Mouse (Mus musculus) midbrain, postnatal 0 days (tissue): Measurements from ENCODE around the gene Cemip2. TPM values are rescaled to one million over a fixed set of nuclear protein-coding genes. Genes with fewer than 3 reads are reported as not detected.

ENCODE experiments used
- ATAC-seq: fragments of 200-750 bp; cut with Nextera tagmentation; 2 replicates; pipeline ENCODE4 v1.8.0; 2017; ENCODE audit warnings: moderate number of reproducible peaks, mild to moderate bottlenecking, moderate TSS enrichment, moderate library complexity; ENCODE audit not compliant: low FRiP score
- DNase-seq: peaks from one replicate; pipeline ENCODE4 v3.0.0-alpha.2; 2015; ENCODE audit warnings: low spot score
- H3K27ac ChIP-seq: fragments of 300-500 bp; sonication (generic); 2 replicates; pipeline ENCODE4 v1.5.1; 2014; ENCODE audit warnings: low read depth, mild to moderate bottlenecking, low read length, mixed read lengths
- H3K27me3 ChIP-seq: fragments of 300-500 bp; sonication (generic); 2 replicates; pipeline ENCODE4 v1.6.1; 2014; ENCODE audit warnings: low read length, control low read depth, mixed read lengths; ENCODE audit not compliant: insufficient read depth
- H3K36me3 ChIP-seq: fragments of 300-500 bp; sonication (generic); 2 replicates; pipeline ENCODE4 v1.6.1; 2014; ENCODE audit warnings: low read length, control low read depth, mixed read lengths; ENCODE audit not compliant: insufficient read depth
- H3K4me1 ChIP-seq: fragments of 300-500 bp; sonication (generic); 2 replicates; pipeline ENCODE4 v1.6.1; 2014; ENCODE audit warnings: mild to moderate bottlenecking, control low read depth, antibody characterized with exemption, low read length, mixed read lengths; ENCODE audit not compliant: insufficient read depth
- H3K4me2 ChIP-seq: fragments of 300-500 bp; sonication (generic); 2 replicates; pipeline ENCODE4 v1.6.1; 2014; ENCODE audit warnings: low read depth, mild to moderate bottlenecking, low read length, mixed read lengths; ENCODE audit not compliant: poor library complexity, severe bottlenecking
- H3K4me3 ChIP-seq: fragments of 300-500 bp; sonication (generic); 2 replicates; pipeline ENCODE4 v1.5.1; 2014; ENCODE audit warnings: low read depth, mild to moderate bottlenecking, low read length, moderate library complexity
- H3K9ac ChIP-seq: fragments of 300-500 bp; sonication (generic); replicated peaks from 2 replicates; pipeline ENCODE4 v1.6.1; 2014; ENCODE audit warnings: mild to moderate bottlenecking, low read length, moderate library complexity, mixed read lengths; ENCODE audit not compliant: poor library complexity, severe bottlenecking
- H3K9me3 ChIP-seq: fragments of 300-500 bp; sonication (generic); 2 replicates; pipeline ENCODE4 v1.6.1; 2016; ENCODE audit warnings: low read length, control low read depth
- CTCF ChIP-seq: IDR thresholded peaks from 2 replicates; pipeline ENCODE4 v1.5.1; 2016; ENCODE audit warnings: antibody characterized with exemption, mild to moderate bottlenecking
- WGBS: fragments of 180-500 bp; shearing (Covaris S2); extraction: QIAGEN DNeasy Blood & Tissue Kit; methylation state at CpG from one replicate; pipeline ENCODE4 v1.1.7; 2014; 5-methylcytosine and 5-hydroxymethylcytosine counted together
- polyA plus RNA-seq: library from polyadenylated mRNA; unstranded; fragments of >200 nt; fragmentation: Nextera tagmentation; extraction: Ambion mirVana; gene quantifications from 2 replicates; pipeline ENCODE4 v1.2.1, GENCODE M21; 2015
- total RNA-seq: library from RNA; depleted of rRNA; stranded (reverse); fragments of >200 nt; gene quantifications from 2 replicates; pipeline ENCODE4 v1.2.3, GENCODE M21; 2014

Cemip2 gene
- total and polyA plus RNA-seq, 2 experiments from 2014 or later = 15.8 to 26.3 TPM

- no peak overlapping the region for H3K9ac ChIP-seq
- H3K27ac ChIP-seq = no peak overlapping the region
- ATAC-seq (no peak), DNase-seq (no peak)
- H3K36me3 ChIP-seq = no peaks in the 10 kb centered on the region
- H3K4me1 ChIP-seq = no peaks in the 10 kb centered on the region
- H3K4me2 ChIP-seq = no peak overlapping the region
- no peaks in the 10 kb centered on the region for H3K9me3 ChIP-seq
- H3K27me3 ChIP-seq = no peaks in the 10 kb centered on the region
- TF ChIP-seq CTCF = no peak
- WGBS = 88% methylated on average over 6 of the region's 6 CpGs
- H3K4me3 ChIP-seq = no peak overlapping the region
Observed at GRCm38 (mm10) chr19:21773621-21774020, 4.5 kb upstream of the Cemip2 start.

DNA sequence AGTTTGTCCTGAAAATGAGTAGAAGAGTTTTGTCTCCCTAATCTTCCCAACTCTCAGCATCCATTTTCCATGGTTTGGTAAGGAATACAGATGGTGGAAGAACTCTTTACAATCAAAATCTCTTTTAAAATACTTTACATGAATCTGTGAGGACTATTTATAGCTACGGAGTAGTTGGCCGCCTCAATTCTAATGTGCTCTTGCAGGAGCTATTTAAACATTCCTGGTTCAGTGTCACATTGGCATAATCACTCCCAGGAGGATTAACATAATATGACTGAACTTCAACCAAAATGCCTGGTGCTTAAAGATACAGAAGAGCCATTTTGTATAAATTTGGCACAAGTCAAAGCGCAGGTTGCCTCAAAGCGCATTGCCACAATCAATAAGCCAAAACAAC is 2.5 kb upstream of the Cemip2 start:
- DNase-seq (no peak), ATAC-seq (no peak)
- Histone ChIP-seq H3K27me3 (no peaks in the 10 kb centered on the region), H3K4me3 (no peak overlapping the region), H3K36me3 (no peaks in the 10 kb centered on the region), H3K4me1 (peaks cover 2% of the 10 kb centered on the region; the same call in 1 of the 2 replicates), H3K9me3 (no peaks in the 10 kb centered on the region), H3K27ac (no peak overlapping the region), H3K4me2 (no peak overlapping the region), H3K9ac (no peak overlapping the region)
- WGBS = 75% methylated on average over 4 of the region's 4 CpGs
- TF ChIP-seq CTCF = no peak

DNA sequence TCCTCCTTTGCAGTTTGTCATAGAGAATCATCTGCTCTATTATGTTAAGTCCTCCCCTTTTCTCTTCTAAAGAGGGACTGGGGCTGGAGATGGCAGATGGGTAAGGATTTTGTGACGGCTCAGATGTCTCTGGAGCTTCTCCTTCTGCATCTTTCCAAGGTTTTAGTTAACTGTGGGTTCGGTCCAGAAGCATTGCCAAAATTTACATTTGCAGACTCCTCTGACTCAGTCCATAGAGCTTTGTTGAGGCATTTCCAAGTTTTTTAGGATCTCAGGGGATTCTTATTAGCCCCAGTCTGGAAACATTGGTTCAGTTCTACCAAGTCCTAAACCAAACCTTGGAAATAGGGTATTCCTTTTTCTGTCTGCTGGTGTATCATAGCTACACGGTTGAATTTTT is 1.5 kb upstream of the Cemip2 start:
- no peak overlapping the region for H3K4me2 ChIP-seq
- WGBS = 68% methylated on average over 3 of the region's 3 CpGs
- H3K4me1 ChIP-seq = peaks cover 3% of the 10 kb centered on the region; the same call in 1 of the 2 replicates
- H3K27ac ChIP-seq = no peak overlapping the region
- no peaks in the 10 kb centered on the region for H3K36me3 ChIP-seq
- H3K4me3 ChIP-seq = no peak overlapping the region
- no peak for ATAC-seq
- no peak for TF ChIP-seq CTCF
- no peaks in the 10 kb centered on the region for H3K27me3 ChIP-seq
- no peaks in the 10 kb centered on the region for H3K9me3 ChIP-seq
- DNase-seq = no peak
- no peak overlapping the region for H3K9ac ChIP-seq

DNA sequence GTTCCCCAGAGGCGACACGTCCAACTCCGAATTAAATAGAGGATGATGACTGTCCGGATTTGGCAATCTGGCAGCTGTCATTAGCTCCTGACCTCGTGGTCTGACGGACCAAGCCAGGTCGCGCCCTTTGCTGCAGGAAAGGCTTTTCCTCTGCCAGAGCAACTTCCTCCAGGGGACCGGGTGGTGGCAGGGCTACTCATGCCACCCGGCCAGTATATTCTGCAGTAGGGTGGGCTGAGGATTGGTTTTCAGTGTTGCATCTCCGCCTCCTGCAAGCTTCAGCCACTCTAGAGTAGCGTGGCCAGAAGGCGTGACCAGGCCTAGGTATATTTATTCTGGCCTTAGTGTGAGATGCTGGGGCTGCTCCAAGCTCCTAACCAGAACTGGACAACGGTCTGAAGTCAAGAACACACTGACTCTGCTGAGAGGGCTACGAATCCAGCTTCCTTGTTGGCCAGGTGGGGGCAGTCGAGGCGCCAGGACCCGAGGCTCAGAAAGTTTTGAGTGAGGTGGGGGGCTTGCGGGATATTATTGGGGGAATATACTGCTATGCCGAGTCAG is 891 bp upstream of the Cemip2 start:
- Histone ChIP-seq H3K27me3 (no peaks in the 10 kb centered on the region), H3K9me3 (no peaks in the 10 kb centered on the region), H3K9ac (no peak overlapping the region), H3K4me1 (peaks cover 9% of the 10 kb centered on the region; the same call in 1 of the 2 replicates), H3K27ac (no peak overlapping the region), H3K36me3 (no peaks in the 10 kb centered on the region), H3K4me3 (no peak overlapping the region; the same call in 1 of the 2 replicates), H3K4me2 (peak overlapping the region; percentile 84)
- DNase-seq (peak; percentile 55), ATAC-seq (peak; percentile 12; the same call in 1 of the 2 replicates)
- peak; percentile 66 for TF ChIP-seq CTCF
- WGBS = 26% methylated on average over 20 of the region's 20 CpGs

DNA sequence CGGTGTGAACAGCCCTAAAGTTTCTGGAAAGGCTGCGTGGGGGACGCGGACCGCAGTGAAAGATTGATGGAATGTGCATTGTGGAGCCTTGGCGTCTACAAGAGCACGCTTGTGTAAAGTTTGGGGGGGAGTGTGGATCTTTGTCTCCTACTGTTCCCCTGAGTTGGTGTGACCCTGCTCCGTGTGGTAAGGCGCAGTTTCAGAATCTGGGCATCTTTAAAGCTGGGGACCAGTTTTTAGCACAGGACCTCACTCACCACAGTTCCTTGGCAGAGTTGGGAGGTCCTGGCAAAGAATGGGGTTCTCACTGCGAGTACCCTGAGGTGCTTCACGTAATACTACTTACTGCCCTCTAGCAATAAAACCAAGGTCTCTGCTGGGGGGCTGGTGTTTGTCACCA is 964 bp downstream of the Cemip2 start:
- no peaks in the 10 kb centered on the region for H3K27me3 ChIP-seq
- TF ChIP-seq CTCF = no peak
- H3K4me2 ChIP-seq = peak overlapping the region; percentile 84
- H3K4me1 ChIP-seq = peaks cover 12% of the 10 kb centered on the region; the same call in 1 of the 2 replicates
- 0% methylated on average over 11 of the region's 11 CpGs for WGBS
- peak overlapping the region; percentile 95 for H3K4me3 ChIP-seq
- no peaks in the 10 kb centered on the region for H3K36me3 ChIP-seq
- H3K9me3 ChIP-seq = no peaks in the 10 kb centered on the region
- ATAC-seq (no peak), DNase-seq (no peak)
- H3K27ac ChIP-seq = peak overlapping the region; percentile 91; the same call in 1 of the 2 replicates
- H3K9ac ChIP-seq = peak overlapping the region; percentile 90

DNA sequence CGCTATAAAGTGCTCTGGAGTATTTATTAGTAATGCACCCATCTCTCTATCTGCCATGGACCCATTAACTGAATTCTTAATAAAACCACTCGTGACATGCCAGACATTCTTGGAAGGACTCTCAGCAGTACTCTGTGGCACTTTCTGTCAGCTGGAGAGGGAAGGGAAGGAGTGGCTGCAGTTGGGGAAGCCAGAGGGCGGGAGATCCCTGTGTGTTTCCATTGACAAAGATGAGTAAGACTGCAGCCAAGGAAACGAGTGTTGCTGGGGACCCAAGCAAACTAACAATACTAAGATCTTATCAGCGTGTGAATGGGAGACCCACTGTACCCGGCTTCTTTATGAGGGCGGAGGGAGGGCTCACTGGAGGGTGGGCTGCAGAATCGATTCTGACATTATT is 2.5 kb downstream of the Cemip2 start:
- ATAC-seq = no peak
- no peak; the same call in 1 of the 2 replicates for TF ChIP-seq CTCF
- Histone ChIP-seq H3K27me3 (no peaks in the 10 kb centered on the region), H3K4me1 (peaks cover 20% of the 10 kb centered on the region; the same call in 1 of the 2 replicates), H3K27ac (no peak overlapping the region), H3K36me3 (no peaks in the 10 kb centered on the region), H3K9ac (peak overlapping the region; percentile 48; the same call in 1 of the 2 replicates), H3K4me2 (peak overlapping the region; percentile 84), H3K4me3 (peak overlapping the region; percentile 95), H3K9me3 (no peaks in the 10 kb centered on the region)
- 16% methylated on average over 8 of the region's 8 CpGs for WGBS
- peak; percentile 38 for DNase-seq
